Mouse (Mus musculus) cerebellum, adult 2 months (tissue): Measurements from ENCODE around the gene Abhd4. TPM values are rescaled to one million over a fixed set of nuclear protein-coding genes. Genes with fewer than 3 reads are reported as not detected.
"Not testable (repeated sequence)": the region's sequence is repeated elsewhere in the genome, so short reads cannot be mapped to it uniquely, and the experiment has no call there.

Experiments
- DNase-seq, 2 experiments: peaks; one replicate each; pipeline ENCODE4 v3.0.0; 2021
- H3K27ac ChIP-seq: fragments of 200-500 bp; 2 replicates; pipeline ENCODE4 v1.5.1; 2012; ENCODE audit warnings: low read length, control low read depth, inconsistent platforms; ENCODE audit not compliant: insufficient read depth
- H3K27me3 ChIP-seq: fragments of 200-500 bp; 2 replicates; pipeline ENCODE4 v1.6.1; 2012; ENCODE audit warnings: inconsistent platforms, mild to moderate bottlenecking, low read length, moderate library complexity; ENCODE audit not compliant: control insufficient read depth, insufficient read depth
- H3K4me1 ChIP-seq: fragments of 200-500 bp; 2 replicates; pipeline ENCODE4 v1.6.1; 2011; ENCODE audit warnings: low read length; ENCODE audit not compliant: control insufficient read depth, insufficient read depth
- H3K4me3 ChIP-seq: fragments of 200-500 bp; replicated peaks from 2 replicates; pipeline ENCODE3; 2011; ENCODE audit warnings: mild to moderate bottlenecking, low read depth, low read length, control low read depth; ENCODE audit not compliant: insufficient read depth
- CTCF ChIP-seq: fragments of 200-500 bp; IDR thresholded peaks from 2 replicates; pipeline ENCODE4 v1.5.1; 2011; ENCODE audit warnings: low read depth, mild to moderate bottlenecking, control low read depth, low read length, moderate library complexity, borderline replicate concordance; ENCODE audit not compliant: insufficient read depth
- POLR2A ChIP-seq: fragments of 200-500 bp; IDR thresholded peaks from 2 replicates; pipeline ENCODE4 v1.6.1; 2011; ENCODE audit warnings: low read length, control low read depth, borderline replicate concordance; ENCODE audit not compliant: insufficient read depth
- WGBS: fragments of 180-500 bp; shearing (Covaris S2); methylation state at CpG from one replicate; pipeline ENCODE4 v1.1.7; 2018; 5-methylcytosine and 5-hydroxymethylcytosine counted together
- polyA plus RNA-seq: library from polyadenylated mRNA; depleted of rRNA; stranded (reverse); fragments of >200 nt; gene quantifications from 2 replicates; pipeline ENCODE4 v1.2.3, GENCODE M21; 2012

Gene Abhd4
- polyA plus RNA-seq, 1 experiment = 59.2 TPM

DNA sequence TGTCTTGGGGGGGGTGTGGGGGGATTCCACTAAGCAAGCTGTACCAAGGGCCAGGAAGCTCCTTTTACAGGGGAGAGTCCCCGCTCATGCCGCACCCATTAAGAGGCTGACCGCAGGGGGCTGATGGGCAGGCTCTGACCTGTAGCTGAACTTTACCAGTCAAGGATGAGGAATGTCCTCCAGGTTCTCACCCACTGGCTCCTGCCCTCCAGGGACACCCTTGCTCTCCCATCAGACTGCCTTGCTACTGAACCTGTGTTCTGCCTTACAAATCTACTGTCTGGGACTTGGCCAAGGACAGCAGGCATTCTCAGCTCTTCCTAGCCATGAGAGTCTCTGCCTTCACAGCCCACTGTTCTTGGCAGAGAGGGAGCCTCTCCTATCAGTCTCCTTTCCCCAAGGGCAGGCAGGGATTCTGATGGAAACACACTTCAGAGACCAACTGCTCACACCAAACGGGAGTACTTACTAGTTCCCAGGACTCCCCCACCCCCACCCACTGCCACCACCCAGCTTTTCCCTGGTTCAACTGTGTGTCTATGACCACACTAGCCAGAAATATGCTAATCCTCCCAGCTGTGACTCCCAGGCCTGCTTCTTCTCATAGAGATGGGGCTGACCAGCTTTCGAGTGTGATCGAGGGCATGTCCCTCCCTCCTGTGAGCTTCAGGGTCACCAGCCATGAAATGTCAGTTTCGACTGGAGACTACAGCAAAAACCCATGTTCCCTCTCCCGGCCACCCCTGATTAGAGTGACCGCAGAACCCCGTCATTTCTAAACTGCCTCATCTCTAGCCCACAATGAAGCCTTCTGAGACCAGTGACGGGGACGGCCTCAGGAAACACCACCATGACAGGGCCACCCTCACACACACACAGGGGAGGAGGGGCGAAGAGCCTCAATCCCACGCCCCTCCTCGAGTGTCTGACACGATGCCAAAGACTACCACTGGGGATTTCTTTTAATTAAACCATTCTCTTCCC is 29.2 kb upstream of the Abhd4 start:
- WGBS = 44% methylated on average over 16 of the region's 16 CpGs
- Histone ChIP-seq H3K27ac (no peak overlapping the region), H3K4me3 (no peak overlapping the region), H3K27me3 (no peaks in the 10 kb centered on the region), H3K4me1 (no peaks in the 10 kb centered on the region)
- TF ChIP-seq CTCF = no peak
- TF ChIP-seq POLR2A = no peak
- DNase-seq = no peak

GRCm38 (mm10) chr14:54225725-54226124 is 28.3 kb upstream of the Abhd4 start:
- H3K27me3 ChIP-seq = no peaks in the 10 kb centered on the region
- TF ChIP-seq POLR2A (no peak), CTCF (no peak)
- no peak for DNase-seq
- H3K27ac ChIP-seq = no peak overlapping the region
- H3K4me3 ChIP-seq = no peak overlapping the region
- H3K4me1 ChIP-seq = no peaks in the 10 kb centered on the region
- WGBS = 81% methylated on average over 11 of the region's 11 CpGs

GRCm38 (mm10) chr14:54226911-54227811 is 26.8 kb upstream of the Abhd4 start:
- TF ChIP-seq CTCF = no peak
- 49% methylated on average over 16 of the region's 16 CpGs for WGBS
- H3K4me3 ChIP-seq = no peak overlapping the region
- H3K27ac ChIP-seq = no peak overlapping the region
- no peak for DNase-seq
- no peaks in the 10 kb centered on the region for H3K27me3 ChIP-seq
- no peaks in the 10 kb centered on the region for H3K4me1 ChIP-seq

- Histone ChIP-seq H3K4me1 (no peaks in the 10 kb centered on the region), H3K27ac (no peak overlapping the region), H3K4me3 (peak overlapping the region; percentile 89), H3K27me3 (no peaks in the 10 kb centered on the region)
- WGBS = under 1% methylated on average over 10 of the region's 10 CpGs
- peak; percentile 63 to 74 for DNase-seq
- TF ChIP-seq CTCF (peak; percentile 80), POLR2A (no peak)
These were observed 26.0 kb upstream of the Abhd4 start for GRCm38 (mm10) chr14:54227911-54228451.

DNA sequence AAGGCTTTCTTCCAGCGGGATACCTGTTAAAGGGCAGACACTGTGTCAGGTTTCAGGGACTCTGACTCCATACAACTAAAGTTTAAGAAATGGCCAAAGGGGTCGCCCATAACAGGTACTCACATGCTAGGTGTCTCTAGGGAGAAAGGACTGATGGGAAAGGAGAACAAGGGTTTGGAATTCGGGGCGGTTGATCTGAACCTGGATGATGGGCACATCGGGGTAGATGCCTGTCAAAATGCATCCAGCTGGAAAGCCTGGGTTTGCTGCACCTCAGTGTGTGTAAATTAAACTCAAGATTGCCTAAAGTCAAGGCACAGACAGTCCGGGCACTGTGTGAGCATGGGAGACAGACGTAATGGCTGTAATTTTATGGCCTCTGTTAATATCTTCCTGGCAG is 25.5 kb upstream of the Abhd4 start:
- 28% methylated on average over 7 of the region's 7 CpGs for WGBS
- peak in 1 of 2 experiments; percentile 38 for DNase-seq
- H3K27ac ChIP-seq = no peak overlapping the region
- peak overlapping the region; percentile 89 for H3K4me3 ChIP-seq
- H3K27me3 ChIP-seq = no peaks in the 10 kb centered on the region
- no peaks in the 10 kb centered on the region for H3K4me1 ChIP-seq
- TF ChIP-seq CTCF (no peak), POLR2A (no peak)

DNA sequence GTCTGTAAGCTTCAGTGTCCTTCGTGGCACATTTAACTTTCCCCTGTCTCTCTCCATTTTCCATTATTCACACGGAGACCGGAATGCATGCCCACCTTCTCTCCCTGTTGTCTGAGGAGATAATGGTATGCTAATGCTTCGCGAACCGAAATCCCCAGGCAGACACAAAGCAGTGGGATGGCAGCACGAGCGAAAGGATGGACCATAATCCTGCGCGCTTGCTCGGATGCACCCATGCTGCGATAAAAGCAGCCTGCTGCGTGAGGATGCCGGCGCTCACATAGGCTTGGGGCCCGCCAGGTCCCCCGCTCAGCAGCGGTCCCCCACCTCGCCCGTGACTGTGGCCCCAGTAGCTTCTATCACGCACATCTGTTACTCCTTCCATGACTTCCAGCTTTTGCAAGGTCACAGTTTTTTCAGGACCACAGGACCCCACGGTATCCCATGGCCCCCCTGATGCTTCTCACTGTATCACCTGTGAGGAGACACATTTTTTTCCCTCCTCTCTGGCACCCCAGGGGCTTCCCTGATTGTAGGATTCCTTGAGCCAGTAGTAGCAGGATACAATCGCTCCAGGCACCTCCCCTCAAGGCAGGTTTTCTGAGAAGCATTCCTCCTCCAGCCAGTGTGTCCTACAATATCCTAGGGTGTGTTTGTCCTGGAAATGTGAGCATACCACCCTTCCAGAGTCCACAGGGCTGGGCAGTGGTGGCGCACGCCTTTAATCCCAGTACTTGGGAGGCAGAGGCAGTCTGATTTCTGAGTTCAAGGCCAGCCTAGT is 24.9 kb upstream of the Abhd4 start:
- WGBS = 17% methylated on average over 25 of the region's 25 CpGs
- Histone ChIP-seq H3K27me3 (no peaks in the 10 kb centered on the region), H3K4me1 (no peaks in the 10 kb centered on the region), H3K27ac (no peak overlapping the region), H3K4me3 (peak overlapping the region; percentile 48)
- TF ChIP-seq CTCF (no peak), POLR2A (no peak)
- peak; percentile 19 to 25 for DNase-seq

DNA sequence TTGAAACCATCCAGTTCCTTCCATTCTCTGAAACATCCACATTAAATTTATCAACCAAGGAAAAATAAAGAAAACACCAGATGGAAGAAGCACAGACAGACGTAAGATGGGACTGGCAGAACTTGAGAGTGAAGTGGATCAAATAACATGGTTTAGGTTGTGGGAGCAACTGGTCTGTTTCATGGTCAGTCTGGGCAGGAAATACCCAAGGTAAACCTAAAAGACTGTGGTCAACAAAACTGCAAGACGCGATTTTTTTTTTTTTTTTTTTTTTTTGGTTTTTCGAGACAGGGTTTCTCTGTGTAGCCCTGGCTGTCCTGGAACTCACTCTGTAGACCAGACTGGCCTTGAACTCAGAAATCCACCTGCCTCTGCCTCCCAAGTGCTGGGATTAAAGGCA is 24.1 kb upstream of the Abhd4 start:
- not testable (repeated sequence) for DNase-seq, H3K27ac ChIP-seq, H3K27me3 ChIP-seq, H3K4me3 ChIP-seq, H3K4me1 ChIP-seq
- WGBS = 85% methylated on average over 4 of the region's 4 CpGs
